Mouse (Mus musculus): ENCODE results near the gene Cmip.

- TF ChIP-seq POLR2A (IDR thresholded peaks at IDR 0.05; ENCODE audit: control insufficient read depth, extremely low read depth, insufficient read depth, low read length, poor library complexity): no peak
- no peak for TF ChIP-seq CTCF (IDR thresholded peaks at IDR 0.05; ENCODE audit: borderline replicate concordance, control insufficient read depth, extremely low read depth, insufficient read depth, low read length, poor library complexity)
Observed at GRCm38 (mm10) chr8:117339296-117339957, 82.6 kb downstream of the Cmip start.
